Mouse (Mus musculus): ENCODE measurements around the gene Olfr784. TPM values are rescaled to one million over a fixed set of nuclear protein-coding genes. Genes with fewer than 3 reads are reported as not detected.
"Not testable (repeated sequence)": the region's sequence is repeated elsewhere in the genome, so short reads cannot be mapped to it uniquely, and the experiment has no call there.

Gene Olfr784
- not detected for total RNA-seq (2021)
- long read RNA-seq, experiment 1: 0 reads
- long read RNA-seq, experiment 2: 0 reads

GRCm38 (mm10) chr10:129383783-129384182 lies at the start of gene Olfr784:
Gene Olfr784 (plus strand): TSS chr10:129384083.
- intact Hi-C loops (cut with DNase I): no loop called here
- H3K27ac ChIP-seq: no peak within 1 kb of the TSS
- H3K4me3 ChIP-seq: no peak within 1 kb of the TSS
- TF ChIP-seq CTCF (IDR thresholded peaks at IDR 0.05): no peak
- DNase-seq: no peak

- Histone ChIP-seq H3K4me3 (no peak within 1 kb of the TSS), H3K27ac (no peak within 1 kb of the TSS)
- DNase-seq: no peak
- TF ChIP-seq CTCF (IDR thresholded peaks at IDR 0.05): no peak
- intact Hi-C loops (cut with DNase I): no loop called here
Observed at GRCm38 (mm10) chr10:129348550-129348949, 35.3 kb upstream of the Olfr784 start, which contains the start of gene Olfr782. Gene Olfr782 (plus strand): TSS chr10:129348850.

- intact Hi-C loops (cut with DNase I); H3K4me3 ChIP-seq; H3K27ac ChIP-seq; DNase-seq: not testable (repeated sequence)
Observed at GRCm38 (mm10) chr10:129352475-129352874, 31.4 kb upstream of the Olfr784 start.

- H3K4me3 ChIP-seq; intact Hi-C loops (cut with DNase I); DNase-seq; H3K27ac ChIP-seq: not testable (repeated sequence)
Observed at GRCm38 (mm10) chr10:129356496-129356895, 27.4 kb upstream of the Olfr784 start.

- Histone ChIP-seq H3K4me3 (no peak overlapping the region), H3K27ac (no peak overlapping the region)
- DNase-seq: no peak
- intact Hi-C loops (cut with DNase I): no loop called here
- TF ChIP-seq CTCF (IDR thresholded peaks at IDR 0.05): no peak
Observed at GRCm38 (mm10) chr10:129357307-129357706, 26.6 kb upstream of the Olfr784 start.

- H3K27ac ChIP-seq; DNase-seq; intact Hi-C loops (cut with DNase I); H3K4me3 ChIP-seq: not testable (repeated sequence)
Observed at GRCm38 (mm10) chr10:129374051-129374450, 9.8 kb upstream of the Olfr784 start.

- no peak for TF ChIP-seq CTCF (IDR thresholded peaks at IDR 0.05)
- H3K27ac ChIP-seq: no peak overlapping the region
- DNase-seq: no peak
- no peak overlapping the region for H3K4me3 ChIP-seq
- intact Hi-C loops (cut with DNase I): no loop called here
Observed at GRCm38 (mm10) chr10:129400892-129401291, 17.0 kb downstream of the Olfr784 start.

- no peak for TF ChIP-seq CTCF (IDR thresholded peaks at IDR 0.05)
- no peak for DNase-seq
- intact Hi-C loops (cut with DNase I): no loop called here
- no peak within 1 kb of the TSS for H3K4me3 ChIP-seq
- no peak within 1 kb of the TSS for H3K27ac ChIP-seq
Observed at GRCm38 (mm10) chr10:129405126-129405525, 21.2 kb downstream of the Olfr784 start, which contains the start of gene Olfr785. Gene Olfr785 (plus strand): TSS chr10:129405426.

- no peak within 1 kb of the TSS for H3K4me3 ChIP-seq
- intact Hi-C loops (cut with DNase I): no loop called here
- TF ChIP-seq CTCF (IDR thresholded peaks at IDR 0.05): no peak
- DNase-seq: no peak
- no peak within 1 kb of the TSS for H3K27ac ChIP-seq
Observed at GRCm38 (mm10) chr10:129427006-129427405, 43.1 kb downstream of the Olfr784 start, which contains the start of gene Olfr786. Gene Olfr786 (plus strand): TSS chr10:129427306.

Other genes starting within 250 kb of the Olfr784 start
- gene Olfr770, start 245.1 kb upstream of the Olfr784 start, total RNA-seq (2021): not detected
- not detected for gene Olfr771, start 219.3 kb upstream of the Olfr784 start, total RNA-seq (2021)
- gene Olfr772, start 206.2 kb upstream of the Olfr784 start, total RNA-seq (2021): not detected
- not detected for gene Olfr773, start 196.7 kb upstream of the Olfr784 start, total RNA-seq (2021)
- gene Olfr774, start 147.9 kb upstream of the Olfr784 start, total RNA-seq (2021): not detected
- not detected for gene Olfr775, start 135.7 kb upstream of the Olfr784 start, total RNA-seq (2021)
- gene Olfr776, start 125.0 kb upstream of the Olfr784 start, total RNA-seq (2021): not detected
- gene Olfr777, start 112.6 kb upstream of the Olfr784 start, total RNA-seq (2021): not detected
- gene Olfr780, start 66.0 kb upstream of the Olfr784 start, total RNA-seq (2021): not detected
- not detected for gene Olfr781, start 55.2 kb upstream of the Olfr784 start, total RNA-seq (2021)
- not detected for gene Olfr782, start 35.2 kb upstream of the Olfr784 start, total RNA-seq (2021)
- not detected for gene Olfr785, start 21.3 kb downstream of the Olfr784 start, total RNA-seq (2021)
- not detected for gene Olfr786, start 43.2 kb downstream of the Olfr784 start, total RNA-seq (2021)
- not detected for gene Olfr787, start 77.8 kb downstream of the Olfr784 start, total RNA-seq (2021)
- gene Olfr788, start 86.9 kb downstream of the Olfr784 start, total RNA-seq (2021): not detected
- not detected for gene Olfr789, start 100.7 kb downstream of the Olfr784 start, total RNA-seq (2021)
- gene Olfr790, start 114.4 kb downstream of the Olfr784 start, total RNA-seq (2021): not detected
- not detected for gene Olfr791, start 137.7 kb downstream of the Olfr784 start, total RNA-seq (2021)
- gene Olfr792, start 155.1 kb downstream of the Olfr784 start, total RNA-seq (2021): not detected
- gene Olfr794, start 183.6 kb downstream of the Olfr784 start, total RNA-seq (2021): not detected
- not detected for gene Olfr796, start 228.5 kb downstream of the Olfr784 start, total RNA-seq (2021)
- not detected for gene Olfr798, start 243.9 kb downstream of the Olfr784 start, total RNA-seq (2021)